Mouse (Mus musculus): Measurements from ENCODE around the gene Vmp1.

DNA sequence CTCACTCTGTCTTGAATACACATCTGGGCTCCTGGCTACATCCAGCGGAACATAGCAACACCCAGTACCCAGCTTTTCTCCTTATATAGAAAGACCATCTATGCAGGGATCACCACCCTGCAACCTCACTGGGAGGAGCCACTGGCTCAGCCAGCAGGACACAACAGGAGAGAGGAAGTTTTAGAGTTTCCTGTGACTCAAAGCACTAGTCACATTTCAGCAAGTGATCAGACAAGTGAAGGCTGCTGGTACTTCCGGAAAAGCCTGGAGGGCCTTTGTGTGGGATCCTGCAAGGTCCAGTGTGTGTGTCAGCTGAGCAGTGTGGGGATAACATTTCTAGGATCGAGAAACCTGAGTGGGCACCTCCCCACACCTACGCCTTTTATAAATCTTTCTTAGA is 106.4 kb downstream of the Vmp1 start:
- TF ChIP-seq CTCF (conservative IDR thresholded peaks at IDR 0.05; ENCODE audit: insufficient read depth, insufficient read length, low read depth, low read length), result no peak
- TF ChIP-seq POLR2A (IDR thresholded peaks at IDR 0.05; ENCODE audit: low read depth, low read length), result no peak
